Mouse (Mus musculus) midbrain, postnatal 0 days (tissue): ENCODE measurements around the gene Cfap45. TPM values are rescaled to one million over a fixed set of nuclear protein-coding genes. Genes with fewer than 3 reads are reported as not detected.

Experiments used
- ATAC-seq: fragments of 200-750 bp; cut with Nextera tagmentation; 2 replicates; pipeline ENCODE4 v1.8.0; 2017; ENCODE audit warnings: moderate number of reproducible peaks, mild to moderate bottlenecking, moderate TSS enrichment, moderate library complexity; ENCODE audit not compliant: low FRiP score
- DNase-seq: peaks from one replicate; pipeline ENCODE4 v3.0.0-alpha.2; 2015; ENCODE audit warnings: low spot score
- H3K27ac ChIP-seq: fragments of 300-500 bp; sonication (generic); 2 replicates; pipeline ENCODE4 v1.5.1; 2014; ENCODE audit warnings: low read depth, mild to moderate bottlenecking, low read length, mixed read lengths
- H3K27me3 ChIP-seq: fragments of 300-500 bp; sonication (generic); 2 replicates; pipeline ENCODE4 v1.6.1; 2014; ENCODE audit warnings: low read length, control low read depth, mixed read lengths; ENCODE audit not compliant: insufficient read depth
- H3K36me3 ChIP-seq: fragments of 300-500 bp; sonication (generic); 2 replicates; pipeline ENCODE4 v1.6.1; 2014; ENCODE audit warnings: low read length, control low read depth, mixed read lengths; ENCODE audit not compliant: insufficient read depth
- H3K4me1 ChIP-seq: fragments of 300-500 bp; sonication (generic); 2 replicates; pipeline ENCODE4 v1.6.1; 2014; ENCODE audit warnings: mild to moderate bottlenecking, control low read depth, antibody characterized with exemption, low read length, mixed read lengths; ENCODE audit not compliant: insufficient read depth
- H3K4me2 ChIP-seq: fragments of 300-500 bp; sonication (generic); 2 replicates; pipeline ENCODE4 v1.6.1; 2014; ENCODE audit warnings: low read depth, mild to moderate bottlenecking, low read length, mixed read lengths; ENCODE audit not compliant: poor library complexity, severe bottlenecking
- H3K4me3 ChIP-seq: fragments of 300-500 bp; sonication (generic); 2 replicates; pipeline ENCODE4 v1.5.1; 2014; ENCODE audit warnings: low read depth, mild to moderate bottlenecking, low read length, moderate library complexity
- H3K9ac ChIP-seq: fragments of 300-500 bp; sonication (generic); replicated peaks from 2 replicates; pipeline ENCODE4 v1.6.1; 2014; ENCODE audit warnings: mild to moderate bottlenecking, low read length, moderate library complexity, mixed read lengths; ENCODE audit not compliant: poor library complexity, severe bottlenecking
- H3K9me3 ChIP-seq: fragments of 300-500 bp; sonication (generic); 2 replicates; pipeline ENCODE4 v1.6.1; 2016; ENCODE audit warnings: low read length, control low read depth
- CTCF ChIP-seq: IDR thresholded peaks from 2 replicates; pipeline ENCODE4 v1.5.1; 2016; ENCODE audit warnings: antibody characterized with exemption, mild to moderate bottlenecking
- WGBS: fragments of 180-500 bp; shearing (Covaris S2); extraction: QIAGEN DNeasy Blood & Tissue Kit; methylation state at CpG from one replicate; pipeline ENCODE4 v1.1.7; 2014; 5-methylcytosine and 5-hydroxymethylcytosine counted together
- polyA plus RNA-seq: library from polyadenylated mRNA; unstranded; fragments of >200 nt; fragmentation: Nextera tagmentation; extraction: Ambion mirVana; gene quantifications from 2 replicates; pipeline ENCODE4 v1.2.1, GENCODE M21; 2015
- total RNA-seq: library from RNA; depleted of rRNA; stranded (reverse); fragments of >200 nt; gene quantifications from 2 replicates; pipeline ENCODE4 v1.2.3, GENCODE M21; 2014

Cfap45 gene
- total and polyA plus RNA-seq, 2 experiments from 2014 or later: 3.1 to 5.4 TPM

DNA sequence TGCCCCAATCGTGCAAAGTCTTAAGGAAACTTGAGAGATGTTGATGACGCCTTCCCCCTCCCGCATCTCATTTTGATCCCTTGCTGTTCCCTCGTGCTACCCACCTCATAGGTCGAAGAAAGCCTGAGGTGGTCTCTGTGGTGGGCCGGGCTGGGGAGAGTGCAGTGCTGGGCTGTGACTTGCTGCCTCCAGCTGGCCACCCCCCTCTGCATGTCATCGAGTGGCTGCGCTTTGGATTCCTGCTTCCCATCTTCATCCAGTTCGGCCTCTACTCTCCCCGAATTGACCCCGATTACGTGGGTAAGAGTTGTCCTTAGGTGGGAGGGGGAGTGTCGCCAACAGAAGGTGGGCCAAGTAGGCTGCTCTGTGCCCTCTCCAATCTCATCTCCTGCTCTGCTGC, 35.9 kb upstream of the Cfap45 start:
- TF ChIP-seq CTCF: no peak
- Histone ChIP-seq H3K4me2 (peak overlapping the region; percentile 78), H3K9ac (peak overlapping the region; percentile 55; the same call in 1 of the 2 replicates), H3K4me1 (peaks cover 39% of the 10 kb centered on the region), H3K27ac (no peak overlapping the region), H3K9me3 (no peaks in the 10 kb centered on the region), H3K27me3 (no peaks in the 10 kb centered on the region), H3K4me3 (peak overlapping the region; percentile 61), H3K36me3 (no peaks in the 10 kb centered on the region)
- WGBS: 31% methylated on average over 13 of the region's 13 CpGs
- no peak for ATAC-seq
- DNase-seq: no peak

- Histone ChIP-seq H3K4me2 (peak overlapping the region; percentile 78), H3K4me3 (peak overlapping the region; percentile 61; the same call in 1 of the 2 replicates), H3K27ac (no peak overlapping the region), H3K36me3 (no peaks in the 10 kb centered on the region), H3K9me3 (no peaks in the 10 kb centered on the region), H3K4me1 (peaks cover 39% of the 10 kb centered on the region), H3K27me3 (no peaks in the 10 kb centered on the region), H3K9ac (peak overlapping the region; percentile 46; the same call in 1 of the 2 replicates)
- ATAC-seq: no peak
- WGBS: 17% methylated on average over 6 of the region's 6 CpGs
- DNase-seq: no peak
- TF ChIP-seq CTCF: no peak
Measured at GRCm38 (mm10) chr1:172485821-172486220, 34.8 kb upstream of the Cfap45 start.

DNA sequence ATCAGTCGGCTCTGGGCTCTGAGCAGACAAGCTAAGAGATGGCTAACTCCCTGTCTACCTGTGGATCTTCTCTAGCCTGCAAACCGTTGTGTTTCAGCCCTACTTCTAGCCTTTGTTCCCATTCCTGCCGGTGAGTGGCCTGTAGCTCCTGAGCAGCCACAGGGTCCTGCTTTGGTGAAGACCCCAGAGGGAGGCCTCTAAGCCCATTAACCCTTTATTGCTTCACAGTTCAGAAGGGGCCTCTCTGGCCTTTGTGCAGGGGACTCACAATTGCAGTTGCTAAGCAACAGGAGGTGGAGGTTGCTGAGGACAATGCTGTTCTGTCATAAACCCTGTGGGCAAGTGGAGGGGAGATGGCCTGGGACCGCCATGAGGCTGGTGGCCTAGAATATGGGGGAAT, 34.4 kb upstream of the Cfap45 start:
- no peak for DNase-seq
- Histone ChIP-seq H3K27me3 (no peaks in the 10 kb centered on the region), H3K9me3 (no peaks in the 10 kb centered on the region), H3K36me3 (no peaks in the 10 kb centered on the region), H3K4me3 (peak overlapping the region; percentile 61), H3K9ac (peak overlapping the region; percentile 46), H3K4me2 (peak overlapping the region; percentile 78), H3K4me1 (peaks cover 39% of the 10 kb centered on the region), H3K27ac (no peak overlapping the region)
- no peak for ATAC-seq
- WGBS: 7% methylated on average over 4 of the region's 4 CpGs
- no peak for TF ChIP-seq CTCF

DNA sequence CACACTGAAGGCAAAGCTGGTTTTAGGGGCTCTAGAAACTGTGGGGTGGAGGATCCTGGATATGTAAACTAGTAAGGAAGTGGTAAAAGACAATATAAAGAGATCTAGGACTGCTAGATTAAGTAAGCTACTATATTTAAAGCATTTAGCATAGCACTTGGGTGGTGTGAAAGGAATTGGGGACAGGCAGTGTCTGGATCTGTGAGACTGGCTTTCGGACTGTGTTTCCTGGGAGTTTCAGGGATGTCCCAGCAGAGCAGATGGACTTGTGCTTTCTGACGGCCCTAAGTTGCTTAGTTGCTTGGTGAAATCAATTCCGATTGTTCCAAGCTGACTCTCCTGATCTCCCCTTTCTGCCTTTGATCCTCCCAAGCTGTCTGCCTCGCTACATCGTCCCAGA, 34.0 kb upstream of the Cfap45 start:
- peak overlapping the region; percentile 78 for H3K4me2 ChIP-seq
- H3K9ac ChIP-seq: peak overlapping the region; percentile 46
- H3K27me3 ChIP-seq: no peaks in the 10 kb centered on the region
- ATAC-seq (no peak), DNase-seq (no peak)
- H3K4me3 ChIP-seq: peak overlapping the region; percentile 61
- H3K9me3 ChIP-seq: no peaks in the 10 kb centered on the region
- H3K4me1 ChIP-seq: peaks cover 39% of the 10 kb centered on the region
- 31% methylated on average over 5 of the region's 5 CpGs for WGBS
- no peak overlapping the region for H3K27ac ChIP-seq
- no peak for TF ChIP-seq CTCF
- 0 out of 2 replicates have a peak, but pooled peaks cover 4% of the 10 kb centered on the region for H3K36me3 ChIP-seq

DNA sequence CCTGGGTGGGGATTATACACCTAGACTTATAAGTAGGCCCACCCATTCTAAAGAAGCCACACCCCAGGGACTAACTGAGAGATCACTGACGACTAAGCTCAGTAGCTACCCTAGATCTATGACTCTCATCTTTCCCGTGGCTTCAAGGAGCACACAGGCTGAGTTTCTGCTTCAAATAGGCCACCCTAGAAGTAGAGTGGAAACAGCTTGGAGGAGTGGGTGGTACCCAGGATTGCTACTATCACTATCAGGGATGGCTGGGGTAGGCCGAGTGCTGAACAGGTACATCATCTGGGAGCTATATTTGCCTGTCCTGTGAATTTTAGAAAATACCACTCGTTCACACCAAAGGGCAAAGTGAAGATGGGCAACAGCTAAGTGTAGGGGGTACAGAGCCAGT, 32.7 kb upstream of the Cfap45 start:
- ATAC-seq: no peak
- peaks cover 39% of the 10 kb centered on the region for H3K4me1 ChIP-seq
- H3K27me3 ChIP-seq: no peaks in the 10 kb centered on the region
- no peak overlapping the region for H3K9ac ChIP-seq
- H3K36me3 ChIP-seq: 0 out of 2 replicates have a peak, but pooled peaks cover 9% of the 10 kb centered on the region
- H3K9me3 ChIP-seq: no peaks in the 10 kb centered on the region
- H3K4me2 ChIP-seq: no peak overlapping the region
- no peak for TF ChIP-seq CTCF
- WGBS: 82% methylated on average over 4 of the region's 4 CpGs
- H3K27ac ChIP-seq: no peak overlapping the region
- no peak overlapping the region for H3K4me3 ChIP-seq
- DNase-seq: no peak

GRCm38 (mm10) chr1:172488831-172489230, 31.8 kb upstream of the Cfap45 start:
- DNase-seq (no peak), ATAC-seq (no peak)
- Histone ChIP-seq H3K4me1 (peaks cover 37% of the 10 kb centered on the region), H3K27me3 (no peaks in the 10 kb centered on the region), H3K27ac (no peak overlapping the region), H3K4me2 (no peak overlapping the region), H3K9me3 (no peaks in the 10 kb centered on the region), H3K4me3 (no peak overlapping the region), H3K36me3 (peaks cover 14% of the 10 kb centered on the region; the same call in 1 of the 2 replicates), H3K9ac (0 out of 2 replicates have a peak overlapping the region, but pooled peaks have one; percentile 19)
- WGBS: 79% methylated on average over 7 of the region's 7 CpGs
- no peak for TF ChIP-seq CTCF
